Mouse (Mus musculus) liver, embryonic 13.5 days (tissue): ENCODE data around the gene Mcm3. TPM values are rescaled to one million over a fixed set of nuclear protein-coding genes. Genes with fewer than 3 reads are reported as not detected.

Experiments
- ATAC-seq: fragments of 200-750 bp; cut with Nextera tagmentation; 2 replicates; pipeline ENCODE4 v1.8.0; 2017; ENCODE audit warnings: low read depth, mild to moderate bottlenecking, moderate number of reproducible peaks, moderate library complexity
- DNase-seq: peaks from one replicate; pipeline ENCODE4 v3.0.0; 2022
- H3K27ac ChIP-seq: fragments of 300-500 bp; sonication (generic); 2 replicates; pipeline ENCODE4 v1.5.1; 2015; ENCODE audit warnings: moderate library complexity, mild to moderate bottlenecking, inconsistent platforms
- H3K27me3 ChIP-seq: fragments of 300-500 bp; sonication (generic); 2 replicates; pipeline ENCODE4 v1.6.1; 2015; ENCODE audit warnings: mild to moderate bottlenecking, inconsistent platforms
- H3K36me3 ChIP-seq: fragments of 300-500 bp; sonication (generic); 2 replicates; pipeline ENCODE4 v1.6.1; 2015; ENCODE audit warnings: mild to moderate bottlenecking, inconsistent platforms
- H3K4me1 ChIP-seq: fragments of 300-500 bp; sonication (generic); replicated peaks from 2 replicates; pipeline ENCODE4 v1.6.1; 2015; ENCODE audit warnings: inconsistent platforms
- H3K4me2 ChIP-seq: fragments of 300-500 bp; sonication (generic); 2 replicates; pipeline ENCODE4 v1.6.1; 2015; ENCODE audit warnings: inconsistent platforms, mild to moderate bottlenecking, moderate library complexity
- H3K4me3 ChIP-seq: fragments of 300-500 bp; sonication (generic); replicated peaks from 2 replicates; pipeline ENCODE4 v1.5.1; 2015; ENCODE audit warnings: mild to moderate bottlenecking, inconsistent platforms
- H3K9ac ChIP-seq: fragments of 300-500 bp; sonication (generic); 2 replicates; pipeline ENCODE4 v1.6.1; 2015; ENCODE audit warnings: mild to moderate bottlenecking, inconsistent platforms
- H3K9me3 ChIP-seq: fragments of 300-500 bp; sonication (generic); replicated peaks from 2 replicates; pipeline ENCODE4 v1.6.1; 2016; ENCODE audit warnings: inconsistent platforms
- WGBS: fragments of 180-500 bp; shearing (Covaris S2); methylation state at CpG from one replicate; pipeline ENCODE4 v1.1.7; 2015; ENCODE audit not compliant: insufficient replicate concordance; 5-methylcytosine and 5-hydroxymethylcytosine counted together
- polyA plus RNA-seq: library from polyadenylated mRNA; unstranded; fragments of >200 nt; fragmentation: Nextera tagmentation; extraction: Ambion mirVana; gene quantifications from 2 replicates; pipeline ENCODE4 v1.2.1, GENCODE M21; 2015

The Mcm3 gene
- polyA plus RNA-seq: 180 and 199 TPM in 2 replicates

GRCm38 (mm10) chr1:20819771-20820605, at the start of gene Mcm3:
TSS of gene Mcm3 (minus strand) at chr1:20820312.
- Histone ChIP-seq H3K4me2 (peak within 1 kb of the TSS; percentile 79), H3K4me1 (peaks cover 28% of the 10 kb centered on the region), H3K36me3 (peaks cover 34% of the 10 kb centered on the region), H3K27ac (peak within 1 kb of the TSS; percentile 69), H3K27me3 (no peaks in the 10 kb centered on the region), H3K9ac (peak within 1 kb of the TSS; percentile 91), H3K9me3 (no peaks in the 10 kb centered on the region), H3K4me3 (peak within 1 kb of the TSS; percentile 88)
- WGBS: under 1% methylated on average over 52 of the region's 52 CpGs
- peak; percentile 89 for DNase-seq
- peak; percentile 98 for ATAC-seq

GRCm38 (mm10) chr1:20868036-20868435, 47.9 kb upstream of the Mcm3 start:
- H3K9me3 ChIP-seq: no peaks in the 10 kb centered on the region
- no peak overlapping the region for H3K27ac ChIP-seq
- DNase-seq (no peak), ATAC-seq (no peak)
- WGBS: 61% methylated on average over 9 of the region's 9 CpGs
- H3K4me1 ChIP-seq: no peaks in the 10 kb centered on the region
- H3K36me3 ChIP-seq: no peaks in the 10 kb centered on the region
- H3K27me3 ChIP-seq: no peaks in the 10 kb centered on the region
- H3K4me2 ChIP-seq: no peak overlapping the region
- H3K4me3 ChIP-seq: no peak overlapping the region
- no peak overlapping the region for H3K9ac ChIP-seq

- Histone ChIP-seq H3K27ac (no peak overlapping the region), H3K4me2 (no peak overlapping the region), H3K9ac (no peak overlapping the region), H3K36me3 (no peaks in the 10 kb centered on the region), H3K9me3 (no peaks in the 10 kb centered on the region), H3K4me1 (no peaks in the 10 kb centered on the region), H3K4me3 (no peak overlapping the region), H3K27me3 (no peaks in the 10 kb centered on the region)
- no peak for ATAC-seq
- 63% methylated on average over 8 of the region's 8 CpGs for WGBS
- DNase-seq: no peak
These were observed 47.3 kb upstream of the Mcm3 start for GRCm38 (mm10) chr1:20867241-20867902.

GRCm38 (mm10) chr1:20863452-20864172, 43.5 kb upstream of the Mcm3 start:
- H3K4me2 ChIP-seq: no peak overlapping the region
- WGBS: 37% methylated on average over 5 of the region's 5 CpGs
- H3K4me3 ChIP-seq: no peak overlapping the region
- no peak for DNase-seq
- H3K9ac ChIP-seq: no peak overlapping the region
- no peaks in the 10 kb centered on the region for H3K27me3 ChIP-seq
- H3K4me1 ChIP-seq: no peaks in the 10 kb centered on the region
- ATAC-seq: no peak
- H3K9me3 ChIP-seq: no peaks in the 10 kb centered on the region
- H3K27ac ChIP-seq: no peak overlapping the region
- H3K36me3 ChIP-seq: no peaks in the 10 kb centered on the region

GRCm38 (mm10) chr1:20861865-20862264, 41.8 kb upstream of the Mcm3 start:
- ATAC-seq (no peak), DNase-seq (no peak)
- H3K4me2 ChIP-seq: no peak overlapping the region
- H3K4me1 ChIP-seq: no peaks in the 10 kb centered on the region
- no peak overlapping the region for H3K27ac ChIP-seq
- H3K9me3 ChIP-seq: no peaks in the 10 kb centered on the region
- 80% methylated on average over 3 of the region's 3 CpGs for WGBS
- H3K36me3 ChIP-seq: no peaks in the 10 kb centered on the region
- H3K4me3 ChIP-seq: no peak overlapping the region
- H3K9ac ChIP-seq: no peak overlapping the region
- no peaks in the 10 kb centered on the region for H3K27me3 ChIP-seq

GRCm38 (mm10) chr1:20860775-20861174, 40.7 kb upstream of the Mcm3 start:
- 67% methylated on average over 3 of the region's 3 CpGs for WGBS
- no peak overlapping the region for H3K4me3 ChIP-seq
- no peak overlapping the region for H3K4me2 ChIP-seq
- H3K36me3 ChIP-seq: no peaks in the 10 kb centered on the region
- H3K4me1 ChIP-seq: no peaks in the 10 kb centered on the region
- H3K27ac ChIP-seq: no peak overlapping the region
- no peak for ATAC-seq
- H3K9me3 ChIP-seq: no peaks in the 10 kb centered on the region
- no peaks in the 10 kb centered on the region for H3K27me3 ChIP-seq
- no peak for DNase-seq
- no peak overlapping the region for H3K9ac ChIP-seq

- WGBS: 69% methylated on average over 7 of the region's 7 CpGs
- ATAC-seq: no peak
- Histone ChIP-seq H3K4me2 (no peak overlapping the region), H3K27ac (no peak overlapping the region), H3K4me1 (no peaks in the 10 kb centered on the region), H3K9me3 (no peaks in the 10 kb centered on the region), H3K9ac (no peak overlapping the region), H3K36me3 (no peaks in the 10 kb centered on the region), H3K27me3 (no peaks in the 10 kb centered on the region), H3K4me3 (no peak overlapping the region)
- no peak for DNase-seq
These were observed 37.1 kb upstream of the Mcm3 start for GRCm38 (mm10) chr1:20856924-20857902.

GRCm38 (mm10) chr1:20839911-20840310, 19.8 kb upstream of the Mcm3 start:
- 55% methylated on average over 3 of the region's 3 CpGs for WGBS
- H3K36me3 ChIP-seq: no peaks in the 10 kb centered on the region

GRCm38 (mm10) chr1:20836551-20837125, 16.5 kb upstream of the Mcm3 start:
- H3K4me1 ChIP-seq: peaks cover 12% of the 10 kb centered on the region
- H3K4me3 ChIP-seq: no peak overlapping the region
- no peak overlapping the region for H3K9ac ChIP-seq
- H3K4me2 ChIP-seq: no peak overlapping the region
- WGBS: 69% methylated on average over 3 of the region's 3 CpGs
- no peak for DNase-seq
- no peak for ATAC-seq
- H3K27ac ChIP-seq: no peak overlapping the region
- no peaks in the 10 kb centered on the region for H3K27me3 ChIP-seq
- H3K9me3 ChIP-seq: no peaks in the 10 kb centered on the region
- no peaks in the 10 kb centered on the region for H3K36me3 ChIP-seq

More at GRCm38 (mm10) chr1:20839911-20840310, 19.8 kb upstream of the Mcm3 start:
- Histone ChIP-seq H3K27me3 (no peaks in the 10 kb centered on the region), H3K9ac (no peak overlapping the region), H3K9me3 (no peaks in the 10 kb centered on the region), H3K4me2 (no peak overlapping the region), H3K27ac (no peak overlapping the region), H3K4me1 (no peaks in the 10 kb centered on the region), H3K4me3 (no peak overlapping the region)
- ATAC-seq (no peak), DNase-seq (no peak)

- peak overlapping the region; percentile 50 for H3K27ac ChIP-seq
- H3K36me3 ChIP-seq: no peaks in the 10 kb centered on the region
- ATAC-seq: peak; percentile 73
- no peak for DNase-seq
- H3K27me3 ChIP-seq: no peaks in the 10 kb centered on the region
- no peaks in the 10 kb centered on the region for H3K9me3 ChIP-seq
- H3K4me1 ChIP-seq: peaks cover 12% of the 10 kb centered on the region
- no peak overlapping the region for H3K4me3 ChIP-seq
- peak overlapping the region; percentile 28 for H3K4me2 ChIP-seq
- no peak overlapping the region for H3K9ac ChIP-seq
- 71% methylated on average over 3 of the region's 4 CpGs for WGBS
These were observed 13.0 kb upstream of the Mcm3 start for GRCm38 (mm10) chr1:20833141-20833511.
